Mouse (Mus musculus): Measurements from ENCODE around the gene Ccdc12. TPM values are rescaled to one million over a fixed set of nuclear protein-coding genes. Genes with fewer than 3 reads are reported as not detected.
A peak's percentile ranks its signal among the peaks of the same experiment; 100 is the strongest.
"Not testable (repeated sequence)": the region's sequence is repeated elsewhere in the genome, so short reads cannot be mapped to it uniquely, and the experiment has no call there.

Ccdc12 gene
- polyA plus RNA-seq, 1 experiment from 2014 or later, result 135 TPM

DNA sequence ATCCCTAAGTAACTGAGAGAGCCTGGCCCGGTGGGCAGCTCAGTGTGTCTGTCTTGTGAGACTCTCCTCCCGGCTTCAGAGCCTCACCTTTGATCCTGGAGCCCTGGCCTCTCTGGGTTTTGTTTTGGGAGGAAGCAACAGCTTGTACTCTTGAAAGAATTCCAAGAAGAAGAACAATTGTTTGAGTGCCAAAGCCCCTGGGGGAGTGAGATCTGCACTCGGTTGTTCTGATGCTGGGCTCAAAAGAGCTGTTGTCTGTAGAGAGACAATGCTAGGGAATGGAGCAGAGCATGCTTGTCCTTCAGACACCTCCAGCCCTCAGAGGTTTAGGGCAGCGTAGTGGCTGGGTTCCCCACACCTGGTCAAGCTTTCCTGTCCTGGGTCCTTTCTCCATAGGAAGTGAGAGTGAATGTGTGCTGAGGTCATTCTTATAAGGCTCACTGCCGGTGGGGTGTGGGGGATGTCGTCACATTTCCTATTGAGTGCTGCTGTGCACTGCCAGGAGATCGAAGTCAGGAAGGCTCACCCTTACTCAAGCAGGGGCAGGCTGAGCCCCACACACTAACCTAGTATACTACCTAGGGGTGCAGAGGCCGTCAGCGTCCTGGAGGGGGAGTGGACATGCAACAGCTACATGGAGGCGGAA, 16.9 kb downstream of the Ccdc12 start:
- 55% methylated on average over 10 of the region's 10 CpGs for WGBS (ENCODE audit: insufficient replicate concordance)
- H3K9ac ChIP-seq (ENCODE audit: low read depth, low read length), result no peak overlapping the region

GRCm38 (mm10) chr9:110676492-110676911, 20.2 kb downstream of the Ccdc12 start:
- Histone ChIP-seq H3K4me1 (ENCODE audit: control insufficient read depth, insufficient read depth, low read length) (peaks cover 49% of the 10 kb centered on the region), H3K4me2 (no peak overlapping the region), H3K36me3 (ENCODE audit: control insufficient read depth, insufficient read depth, low read length) (no peaks in the 10 kb centered on the region), H3K4me3 (ENCODE audit: low read depth, low read length) (no peak overlapping the region), H3K27me3 (ENCODE audit: control insufficient read depth, insufficient read depth, low read length) (no peaks in the 10 kb centered on the region), H3K9ac (ENCODE audit: low read depth, low read length) (no peak overlapping the region), H3K9me3 (replicated peaks; ENCODE audit: control insufficient read depth, low read length) (no peaks in the 10 kb centered on the region), H3K27ac (ENCODE audit: low read depth, low read length) (0 out of 2 replicates have a peak overlapping the region, but pooled peaks have one; percentile 22)
- WGBS (ENCODE audit: insufficient replicate concordance), result 72% methylated on average over 8 of the region's 8 CpGs
- no peak for ATAC-seq (replicated peaks; ENCODE audit: insufficient number of reproducible peaks, low FRiP score, low TSS enrichment)

More for the DNA sequence above, 16.9 kb downstream of the Ccdc12 start:
- no peak overlapping the region for H3K4me2 ChIP-seq
- H3K36me3 ChIP-seq (ENCODE audit: control insufficient read depth, insufficient read depth, low read length), result no peaks in the 10 kb centered on the region
- no peak overlapping the region for H3K4me3 ChIP-seq (ENCODE audit: low read depth, low read length)
- no peaks in the 10 kb centered on the region for H3K9me3 ChIP-seq (replicated peaks; ENCODE audit: control insufficient read depth, low read length)
- H3K27ac ChIP-seq (ENCODE audit: low read depth, low read length), result peak overlapping the region; percentile 29; the same call in 1 of the 2 replicates
- H3K27me3 ChIP-seq (ENCODE audit: control insufficient read depth, insufficient read depth, low read length), result no peaks in the 10 kb centered on the region
- no peak for ATAC-seq (replicated peaks; ENCODE audit: insufficient number of reproducible peaks, low FRiP score, low TSS enrichment)
- peaks cover 77% of the 10 kb centered on the region for H3K4me1 ChIP-seq (ENCODE audit: control insufficient read depth, insufficient read depth, low read length)

DNA sequence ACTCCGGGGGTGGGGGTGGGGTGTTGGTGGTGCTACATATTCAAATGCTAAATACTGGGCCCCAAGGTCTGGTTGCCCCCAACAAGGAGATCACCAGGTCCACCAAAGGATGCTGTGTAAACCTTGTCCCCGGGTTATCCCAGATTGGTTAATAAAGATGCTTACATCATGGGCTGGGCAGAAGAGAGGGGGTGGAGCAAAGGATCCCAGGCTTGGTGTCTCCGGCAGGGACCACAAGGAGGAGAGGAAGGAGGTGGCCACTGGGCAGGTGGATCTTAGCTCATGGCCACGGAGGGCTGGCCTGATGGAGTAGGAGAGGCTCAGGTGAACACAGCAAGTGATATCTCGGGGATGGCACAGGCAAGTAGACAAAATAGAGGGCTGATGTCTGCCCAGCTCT, 22.6 kb downstream of the Ccdc12 start:
- Histone ChIP-seq H3K4me2 (no peak overlapping the region), H3K4me1 (ENCODE audit: control insufficient read depth, insufficient read depth, low read length) (peaks cover 52% of the 10 kb centered on the region), H3K9ac (ENCODE audit: low read depth, low read length) (no peak overlapping the region), H3K27ac (ENCODE audit: low read depth, low read length) (no peak overlapping the region), H3K9me3 (replicated peaks; ENCODE audit: control insufficient read depth, low read length) (no peaks in the 10 kb centered on the region), H3K4me3 (ENCODE audit: low read depth, low read length) (no peak overlapping the region), H3K36me3 (ENCODE audit: control insufficient read depth, insufficient read depth, low read length) (no peaks in the 10 kb centered on the region), H3K27me3 (ENCODE audit: control insufficient read depth, insufficient read depth, low read length) (no peaks in the 10 kb centered on the region)
- WGBS (ENCODE audit: insufficient replicate concordance), result 57% methylated on average over 5 of the region's 5 CpGs
- no peak for ATAC-seq (replicated peaks; ENCODE audit: insufficient number of reproducible peaks, low FRiP score, low TSS enrichment)

DNA sequence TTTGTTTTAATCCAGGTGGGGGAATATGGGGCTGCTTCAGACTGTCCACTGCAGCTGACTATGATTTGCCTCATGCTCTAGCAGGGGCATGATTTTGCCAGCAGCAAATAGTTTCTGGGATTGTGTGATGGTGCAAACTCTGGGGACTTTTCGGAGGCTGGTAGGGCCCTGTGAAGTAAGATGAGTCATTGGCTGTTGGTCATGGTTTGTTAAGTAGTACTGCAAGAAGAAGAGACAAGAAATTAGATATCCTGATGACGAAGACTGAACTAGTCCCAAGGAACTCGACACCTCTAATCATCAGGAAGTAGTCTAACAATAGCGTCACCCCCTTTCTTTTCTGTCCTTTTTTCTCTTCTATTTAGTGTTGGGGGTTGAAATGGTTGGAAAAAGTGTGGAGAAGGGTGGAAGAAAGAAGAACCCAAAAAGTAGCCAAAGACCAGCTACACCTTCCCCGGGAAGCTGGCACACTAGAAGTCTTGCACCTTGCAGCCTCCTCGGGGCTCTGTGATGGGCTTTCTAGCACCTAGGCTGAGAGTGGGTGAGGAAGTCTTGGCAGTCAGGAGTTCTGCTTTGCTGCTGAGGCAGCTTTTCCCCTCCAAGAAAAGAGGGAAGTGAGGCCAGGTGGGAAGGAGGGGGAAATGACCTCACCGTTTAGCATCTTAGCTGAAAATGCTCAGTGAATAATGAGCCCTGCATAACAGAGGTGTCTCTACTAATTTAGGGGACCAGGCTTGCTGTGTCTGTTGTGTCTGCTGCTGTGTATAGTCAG, 24.6 kb downstream of the Ccdc12 start:
- H3K27ac ChIP-seq (ENCODE audit: low read depth, low read length), result no peak overlapping the region
- no peak for ATAC-seq (replicated peaks; ENCODE audit: insufficient number of reproducible peaks, low FRiP score, low TSS enrichment)
- 69% methylated on average over 7 of the region's 7 CpGs for WGBS (ENCODE audit: insufficient replicate concordance)
- H3K4me1 ChIP-seq (ENCODE audit: control insufficient read depth, insufficient read depth, low read length), result peaks cover 60% of the 10 kb centered on the region
- no peak overlapping the region for H3K4me2 ChIP-seq
- no peaks in the 10 kb centered on the region for H3K36me3 ChIP-seq (ENCODE audit: control insufficient read depth, insufficient read depth, low read length)
- H3K9me3 ChIP-seq (replicated peaks; ENCODE audit: control insufficient read depth, low read length), result no peaks in the 10 kb centered on the region
- H3K27me3 ChIP-seq (ENCODE audit: control insufficient read depth, insufficient read depth, low read length), result no peaks in the 10 kb centered on the region
- no peak overlapping the region for H3K4me3 ChIP-seq (ENCODE audit: low read depth, low read length)
- H3K9ac ChIP-seq (ENCODE audit: low read depth, low read length), result no peak overlapping the region

GRCm38 (mm10) chr9:110681817-110682216, 25.5 kb downstream of the Ccdc12 start:
- H3K27me3 ChIP-seq (ENCODE audit: control insufficient read depth, insufficient read depth, low read length), result no peaks in the 10 kb centered on the region
- H3K9ac ChIP-seq (ENCODE audit: low read depth, low read length), result no peak overlapping the region
- peaks cover 55% of the 10 kb centered on the region for H3K4me1 ChIP-seq (ENCODE audit: control insufficient read depth, insufficient read depth, low read length)
- no peaks in the 10 kb centered on the region for H3K9me3 ChIP-seq (replicated peaks; ENCODE audit: control insufficient read depth, low read length)
- no peaks in the 10 kb centered on the region for H3K36me3 ChIP-seq (ENCODE audit: control insufficient read depth, insufficient read depth, low read length)
- H3K4me3 ChIP-seq (ENCODE audit: low read depth, low read length), result no peak overlapping the region
- no peak overlapping the region for H3K4me2 ChIP-seq
- 82% methylated on average over 9 of the region's 9 CpGs for WGBS (ENCODE audit: insufficient replicate concordance)
- no peak for ATAC-seq (replicated peaks; ENCODE audit: insufficient number of reproducible peaks, low FRiP score, low TSS enrichment)
- no peak overlapping the region for H3K27ac ChIP-seq (ENCODE audit: low read depth, low read length)

GRCm38 (mm10) chr9:110682255-110682654, 26.0 kb downstream of the Ccdc12 start:
- no peak for ATAC-seq (replicated peaks; ENCODE audit: insufficient number of reproducible peaks, low FRiP score, low TSS enrichment)
- H3K9ac ChIP-seq (ENCODE audit: low read depth, low read length), result no peak overlapping the region
- WGBS (ENCODE audit: insufficient replicate concordance), result 72% methylated on average over 5 of the region's 5 CpGs
- no peaks in the 10 kb centered on the region for H3K9me3 ChIP-seq (replicated peaks; ENCODE audit: control insufficient read depth, low read length)
- H3K27ac ChIP-seq (ENCODE audit: low read depth, low read length), result no peak overlapping the region
- no peak overlapping the region for H3K4me3 ChIP-seq (ENCODE audit: low read depth, low read length)
- peaks cover 53% of the 10 kb centered on the region for H3K4me1 ChIP-seq (ENCODE audit: control insufficient read depth, insufficient read depth, low read length)
- H3K36me3 ChIP-seq (ENCODE audit: control insufficient read depth, insufficient read depth, low read length), result no peaks in the 10 kb centered on the region
- no peak overlapping the region for H3K4me2 ChIP-seq
- no peaks in the 10 kb centered on the region for H3K27me3 ChIP-seq (ENCODE audit: control insufficient read depth, insufficient read depth, low read length)

GRCm38 (mm10) chr9:110682697-110683096, 26.4 kb downstream of the Ccdc12 start:
- peaks cover 50% of the 10 kb centered on the region for H3K4me1 ChIP-seq (ENCODE audit: control insufficient read depth, insufficient read depth, low read length)
- not testable (repeated sequence) for H3K27ac ChIP-seq (ENCODE audit: low read depth, low read length); ATAC-seq (replicated peaks; ENCODE audit: insufficient number of reproducible peaks, low FRiP score, low TSS enrichment); H3K9ac ChIP-seq (ENCODE audit: low read depth, low read length); H3K9me3 ChIP-seq (replicated peaks; ENCODE audit: control insufficient read depth, low read length); H3K4me3 ChIP-seq (ENCODE audit: low read depth, low read length); H3K36me3 ChIP-seq (ENCODE audit: control insufficient read depth, insufficient read depth, low read length); H3K27me3 ChIP-seq (ENCODE audit: control insufficient read depth, insufficient read depth, low read length); H3K4me2 ChIP-seq
- WGBS (ENCODE audit: insufficient replicate concordance), result 79% methylated on average over 3 of the region's 3 CpGs

GRCm38 (mm10) chr9:110683574-110684099, 27.3 kb downstream of the Ccdc12 start:
- Histone ChIP-seq H3K36me3 (ENCODE audit: control insufficient read depth, insufficient read depth, low read length) (no peaks in the 10 kb centered on the region), H3K9me3 (replicated peaks; ENCODE audit: control insufficient read depth, low read length) (no peaks in the 10 kb centered on the region), H3K4me3 (ENCODE audit: low read depth, low read length) (no peak overlapping the region), H3K27me3 (ENCODE audit: control insufficient read depth, insufficient read depth, low read length) (no peaks in the 10 kb centered on the region), H3K27ac (ENCODE audit: low read depth, low read length) (peak overlapping the region; percentile 70), H3K9ac (ENCODE audit: low read depth, low read length) (no peak overlapping the region), H3K4me1 (ENCODE audit: control insufficient read depth, insufficient read depth, low read length) (peaks cover 40% of the 10 kb centered on the region), H3K4me2 (peak overlapping the region; percentile 17; the same call in 1 of the 2 replicates)
- 0 out of 2 replicates have a peak, but pooled peaks have one; percentile 7 for ATAC-seq (replicated peaks; ENCODE audit: insufficient number of reproducible peaks, low FRiP score, low TSS enrichment)
- WGBS (ENCODE audit: insufficient replicate concordance), result 47% methylated on average over 4 of the region's 4 CpGs
